Mouse (Mus musculus): ENCODE results near the gene Gm11733.

The Gm11733 gene

GRCm38 (mm10) chr11:117521906-117522780 is 38.0 kb downstream of the Gm11733 start:
- in situ Hi-C loops (cut with MboI; ENCODE audit: low pct_unique_long_range_greater_than_20kb in 1 of 2, low sequenced_read_pairs in 2 of 2, unreplicated experiment in 1 of 2), result no loop called here

GRCm38 (mm10) chr11:117522879-117523519 is 38.8 kb downstream of the Gm11733 start:
- in situ Hi-C loops (cut with MboI; ENCODE audit: low pct_unique_long_range_greater_than_20kb in 1 of 2, low sequenced_read_pairs in 2 of 2, unreplicated experiment in 1 of 2), result no loop called here

- in situ Hi-C loops (cut with MboI; ENCODE audit: low pct_unique_long_range_greater_than_20kb in 1 of 2, low sequenced_read_pairs in 2 of 2, unreplicated experiment in 1 of 2), result no loop called here
Measured at GRCm38 (mm10) chr11:117525606-117526349, 41.6 kb downstream of the Gm11733 start.

DNA sequence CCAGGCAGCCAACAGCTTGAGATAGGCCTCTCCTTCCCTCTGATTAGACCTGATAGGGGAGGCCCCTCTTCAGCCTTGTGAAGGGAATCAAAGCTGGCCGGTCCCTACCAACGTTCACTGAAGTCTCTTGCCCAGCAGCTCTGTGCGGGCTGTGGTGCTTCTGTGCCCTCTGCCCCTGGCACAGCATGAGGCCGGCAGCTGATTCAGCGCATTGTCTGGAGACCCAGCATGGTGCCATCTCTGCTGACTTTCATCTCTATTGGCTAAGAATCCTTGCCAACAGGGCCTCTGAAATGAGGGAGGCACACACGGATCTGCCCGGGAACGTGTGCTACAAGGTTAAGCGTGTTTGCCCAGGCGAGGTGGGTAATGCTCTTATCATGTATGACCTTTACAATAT is 48.2 kb downstream of the Gm11733 start:
- in situ Hi-C loops (cut with MboI; ENCODE audit: low pct_unique_long_range_greater_than_20kb in 1 of 2, low sequenced_read_pairs in 2 of 2, unreplicated experiment in 1 of 2), result no loop called here

DNA sequence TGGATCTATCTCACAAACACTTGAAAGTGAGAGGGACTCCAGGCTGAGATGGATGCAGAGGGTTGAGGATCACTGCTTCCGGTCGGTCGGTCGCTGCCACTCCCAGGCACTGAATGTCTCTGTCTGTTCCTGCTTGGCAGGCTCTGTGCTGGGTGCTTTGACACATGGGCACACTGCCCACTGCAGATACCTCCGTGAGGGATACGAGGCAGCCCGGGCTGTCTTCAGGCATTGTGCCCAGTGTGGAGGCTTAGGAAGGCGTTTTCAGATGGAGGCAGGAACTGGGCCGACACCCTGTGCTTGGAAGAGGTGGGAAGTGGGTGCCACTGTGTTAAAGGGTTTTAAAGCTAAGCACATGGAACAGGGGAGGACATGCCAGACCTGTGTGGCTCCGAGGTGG is 50.7 kb downstream of the Gm11733 start:
- in situ Hi-C loops (cut with MboI; ENCODE audit: low pct_unique_long_range_greater_than_20kb in 1 of 2, low sequenced_read_pairs in 2 of 2, unreplicated experiment in 1 of 2), result no loop called here

DNA sequence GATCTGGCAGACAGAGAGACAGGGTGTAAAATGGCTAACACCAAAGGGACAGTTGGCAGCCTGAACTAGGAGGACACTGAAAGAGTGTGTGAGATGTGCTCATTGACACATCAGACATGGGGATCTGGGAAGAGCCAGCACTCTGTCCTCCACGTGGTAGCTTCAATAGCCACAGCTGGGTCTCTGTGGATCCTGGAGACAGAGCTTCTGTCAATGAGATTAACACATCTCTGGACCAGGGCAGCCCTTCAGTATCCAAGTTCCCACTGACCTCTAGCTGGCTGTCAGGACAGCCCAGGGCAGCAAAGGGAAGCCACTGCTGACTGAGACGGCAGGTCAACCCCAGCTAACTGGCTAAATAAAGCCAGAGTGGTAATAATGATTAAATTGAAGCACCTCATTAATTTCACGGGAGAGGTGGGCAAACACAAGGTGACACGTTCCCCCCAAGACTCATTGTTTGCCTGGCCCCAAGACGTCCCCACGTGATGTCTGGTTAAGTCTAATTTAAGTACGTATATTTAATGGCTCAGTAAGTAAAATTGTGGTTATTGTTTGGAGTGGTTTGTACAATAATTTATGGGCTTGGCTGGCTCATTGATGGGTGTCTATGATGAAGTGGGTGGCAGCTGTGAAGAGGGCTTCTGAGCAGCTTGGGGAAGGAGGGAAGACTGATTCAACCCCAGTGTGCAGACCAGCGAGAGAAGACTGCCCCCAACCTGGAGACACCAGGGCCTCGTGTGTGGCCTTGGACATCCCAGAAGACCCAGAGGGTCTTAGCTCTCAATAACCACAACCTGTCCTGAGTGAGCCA is 51.5 kb downstream of the Gm11733 start:
- in situ Hi-C loops (cut with MboI; ENCODE audit: low pct_unique_long_range_greater_than_20kb in 1 of 2, low sequenced_read_pairs in 2 of 2, unreplicated experiment in 1 of 2), result no loop called here

DNA sequence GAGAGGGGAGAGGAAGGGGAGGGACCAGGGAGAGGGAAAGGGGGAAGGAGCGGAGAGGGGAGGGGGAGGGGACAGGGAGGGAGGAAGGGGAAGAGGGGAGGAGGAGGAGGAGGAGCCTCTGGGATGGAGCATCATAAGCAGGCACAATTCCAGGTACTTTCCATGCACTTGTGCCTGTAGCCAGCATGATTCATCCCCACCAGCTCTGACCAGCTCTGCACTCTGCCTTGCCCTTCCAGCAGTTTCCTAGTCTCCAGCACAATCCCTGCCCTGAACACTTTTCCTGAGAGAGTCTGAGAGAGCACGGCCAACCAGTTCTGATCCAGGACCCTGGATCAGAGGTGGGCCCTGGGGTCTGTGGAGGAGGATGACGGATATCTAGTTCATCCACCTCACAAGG is 52.4 kb downstream of the Gm11733 start:
- in situ Hi-C loops (cut with MboI; ENCODE audit: low pct_unique_long_range_greater_than_20kb in 1 of 2, low sequenced_read_pairs in 2 of 2, unreplicated experiment in 1 of 2), result no loop called here
